Mouse (Mus musculus) c-Kit-positive CD71-negative TER-119-negative erythroid progenitor cells, embryonic 14.5 days (primary cell): ENCODE measurements at regions not wholly inside any gene's neighbourhood (a gene's known extent, or its start where the extent isn't known, plus 50 kb on each side); places are given as distances from the start of the nearest gene placed in this dataset.

Source experiments
- DNase-seq: peaks from one replicate; pipeline ENCODE4 v3.0.0-alpha.2; 2013; ENCODE audit warnings: low read depth

DNA sequence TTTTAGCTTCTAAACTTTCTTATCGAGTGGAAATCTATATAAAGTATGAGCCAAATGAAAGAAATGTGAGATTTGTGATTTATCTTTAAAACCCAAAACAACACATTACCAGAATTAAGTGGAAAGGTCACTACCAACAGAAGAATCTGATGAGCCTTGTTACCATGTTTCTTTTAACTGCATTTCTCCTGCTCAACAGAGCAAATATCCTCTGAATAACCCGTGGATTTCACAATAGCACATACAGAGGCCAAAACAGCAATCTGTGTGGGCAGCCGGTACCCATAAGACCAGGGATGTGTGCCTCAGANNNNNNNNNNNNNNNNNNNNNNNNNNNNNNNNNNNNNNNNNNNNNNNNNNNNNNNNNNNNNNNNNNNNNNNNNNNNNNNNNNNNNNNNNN is 85.3 kb downstream of the 4930444P10Rik start:
- no peak for DNase-seq

- peak; percentile 1 for DNase-seq
Observed at GRCm38 (mm10) chr1:16006888-16007287, 86.2 kb downstream of the 4930444P10Rik start.

DNA sequence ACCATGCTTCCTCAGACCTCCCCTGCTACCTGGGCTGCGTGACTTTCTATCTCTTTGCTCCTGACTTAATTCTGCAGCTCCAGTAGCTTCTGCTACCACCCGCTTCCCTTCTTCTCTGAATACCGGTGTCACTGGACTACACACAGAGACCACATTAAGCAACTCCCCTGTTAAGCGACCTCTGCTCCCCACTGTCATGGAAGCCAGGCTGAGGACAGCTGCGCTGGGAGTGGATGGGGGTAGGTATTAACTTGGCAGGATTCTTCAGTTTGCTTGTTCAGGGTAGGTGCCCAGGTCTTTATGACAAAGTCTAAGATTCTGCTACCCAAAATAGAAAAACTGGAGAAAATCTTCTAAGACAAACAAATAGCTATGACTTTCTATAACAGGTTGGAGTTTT is 96.0 kb downstream of the 4930444P10Rik start:
- DNase-seq: no peak

DNA sequence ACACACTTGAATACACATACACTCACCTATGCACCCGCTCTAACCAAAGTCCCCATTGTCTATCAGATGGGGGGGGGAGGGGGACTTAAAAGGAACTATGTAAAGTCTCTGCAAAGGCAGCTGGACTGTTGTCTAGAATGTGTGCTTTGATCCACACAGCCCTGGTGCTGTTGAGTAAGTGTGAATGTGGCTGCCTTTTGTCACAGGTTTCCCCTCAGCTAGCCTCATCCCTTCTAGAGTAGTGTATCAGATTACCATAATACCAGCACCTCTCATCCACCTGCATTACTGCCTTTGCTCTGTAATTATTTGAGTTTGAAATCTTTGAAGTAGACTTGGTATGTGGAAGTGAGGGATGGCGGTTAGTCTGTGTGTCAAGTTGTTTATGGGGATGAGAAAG is 96.8 kb downstream of the 4930444P10Rik start:
- no peak for DNase-seq

GRCm38 (mm10) chr1:15993561-15994410 is 99.3 kb downstream of the 4930444P10Rik start:
- DNase-seq: no peak

GRCm38 (mm10) chr1:15990982-15991381 is 102.1 kb downstream of the 4930444P10Rik start:
- DNase-seq: no peak

GRCm38 (mm10) chr1:15985579-15985978 is 107.5 kb downstream of the 4930444P10Rik start:
- DNase-seq: no peak

- DNase-seq: no peak
Observed at GRCm38 (mm10) chr1:15979333-15979732, 113.8 kb downstream of the 4930444P10Rik start.

DNA sequence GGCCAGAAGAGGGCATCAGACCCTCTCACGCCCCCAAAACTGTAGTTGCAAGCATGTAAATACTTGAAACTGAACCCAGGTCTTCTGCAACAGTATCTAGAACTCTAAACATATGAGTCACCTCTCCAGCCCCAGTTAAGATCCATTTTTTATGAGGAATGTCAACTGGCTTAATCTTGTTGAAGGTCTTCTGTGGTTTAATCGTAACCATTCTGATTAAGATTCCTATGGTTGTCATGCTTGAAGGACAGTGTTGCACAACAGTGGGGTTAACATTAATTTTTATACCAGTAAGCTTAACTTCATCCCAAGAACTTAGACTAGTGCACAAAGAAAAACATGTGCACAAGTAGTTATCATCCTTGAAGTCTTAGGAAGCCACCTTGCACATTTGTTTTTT is 133.5 kb downstream of the 4930444P10Rik start:
- DNase-seq: no peak

- DNase-seq: no peak
Observed at GRCm38 (mm10) chr1:15958661-15959060, 134.5 kb downstream of the 4930444P10Rik start.

GRCm38 (mm10) chr1:15943662-15944061 is 149.5 kb downstream of the 4930444P10Rik start:
- DNase-seq: no peak

- no peak for DNase-seq
Observed at GRCm38 (mm10) chr1:15943041-15943440, 150.1 kb downstream of the 4930444P10Rik start.
